Mouse (Mus musculus): ENCODE measurements around the gene Doxl2. TPM values are rescaled to one million over a fixed set of nuclear protein-coding genes. Genes with fewer than 3 reads are reported as not detected.

Gene Doxl2
- polyA plus RNA-seq, 1 experiment from 2014 or later, result not detected

Other genes with a start within 250 kb of the Doxl2 start
- 4.1 and 4.5 TPM in 2 replicates for gene Gimap1, start 235.9 kb upstream of the Doxl2 start, polyA plus RNA-seq (2014; fragmentation: Nextera tagmentation; extraction: Ambion mirVana)
- 0.96 and 1.5 TPM in 2 replicates for gene Gimap5, start 228.8 kb upstream of the Doxl2 start, polyA plus RNA-seq (2014; fragmentation: Nextera tagmentation; extraction: Ambion mirVana)
- not detected in 2 replicates for gene Gimap3, start 204.1 kb upstream of the Doxl2 start, polyA plus RNA-seq (2014; fragmentation: Nextera tagmentation; extraction: Ambion mirVana)
- 18.8 and 23.8 TPM in 2 replicates for gene Tmem176a, start 134.0 kb upstream of the Doxl2 start, polyA plus RNA-seq (2014; fragmentation: Nextera tagmentation; extraction: Ambion mirVana)
- gene Tmem176b, start 133.5 kb upstream of the Doxl2 start, polyA plus RNA-seq (2014; fragmentation: Nextera tagmentation; extraction: Ambion mirVana), result 108 and 131 TPM in 2 replicates
- not detected in 2 replicates for gene Aoc1, start 102.1 kb upstream of the Doxl2 start, polyA plus RNA-seq (2014; fragmentation: Nextera tagmentation; extraction: Ambion mirVana)
- not detected in 2 replicates for gene 1600015I10Rik, start 45.1 kb upstream of the Doxl2 start, polyA plus RNA-seq (2014; fragmentation: Nextera tagmentation; extraction: Ambion mirVana)
- gene Svs1, start 11.9 kb downstream of the Doxl2 start, polyA plus RNA-seq (2014; fragmentation: Nextera tagmentation; extraction: Ambion mirVana), result not detected in 2 replicates
- 0.80 and 0.83 TPM in 2 replicates for gene Gpnmb, start 61.6 kb downstream of the Doxl2 start, polyA plus RNA-seq (2014; fragmentation: Nextera tagmentation; extraction: Ambion mirVana)
- gene Malsu1, start 98.8 kb downstream of the Doxl2 start, polyA plus RNA-seq (2014; fragmentation: Nextera tagmentation; extraction: Ambion mirVana), result 54.7 and 65.0 TPM in 2 replicates
- gene Igf2bp3, start 240.0 kb downstream of the Doxl2 start, polyA plus RNA-seq (2014; fragmentation: Nextera tagmentation; extraction: Ambion mirVana), result 30.6 and 32.9 TPM in 2 replicates

Measured in forebrain, embryonic 14.5 days (tissue).